Mouse (Mus musculus): ENCODE results near the gene Glt1d1.
A peak's percentile ranks its signal among the peaks of the same experiment; 100 is the strongest.

- TF ChIP-seq POLR2A (IDR thresholded peaks at IDR 0.05; ENCODE audit: borderline replicate concordance, insufficient read depth, low read length): peak; percentile 30; the same call in 1 of the 2 replicates
- no peak for TF ChIP-seq CTCF (IDR thresholded peaks at IDR 0.05; ENCODE audit: borderline replicate concordance, insufficient read depth, low read depth, low read length)
These were observed at the start of gene Glt1d1, which contains the start of gene Slc15a4 for GRCm38 (mm10) chr5:127632167-127633145.
